Mouse (Mus musculus): Measurements from ENCODE around the gene Efcab14. TPM values are rescaled to one million over a fixed set of nuclear protein-coding genes. Genes with fewer than 3 reads are reported as not detected.

Efcab14 gene
- total RNA-seq, 1 experiment from 2014 or later: 49.6 TPM

Other genes with a start within 250 kb of the Efcab14 start
- not detected in 2 replicates for gene Cyp4a14, start 241.6 kb upstream of the Efcab14 start, total RNA-seq (2017)
- gene Cyp4a10, start 219.5 kb upstream of the Efcab14 start, total RNA-seq (2017): not detected in 2 replicates
- not detected in 2 replicates for gene Cyp4a31, start 174.1 kb upstream of the Efcab14 start, total RNA-seq (2017)
- gene Cyp4a32, start 136.8 kb upstream of the Efcab14 start, total RNA-seq (2017): not detected in 2 replicates
- gene Cyp4b1, start 90.0 kb upstream of the Efcab14 start, total RNA-seq (2017): not detected in 2 replicates
- 0.70 and 2.3 TPM in 2 replicates for gene Tex38, start 43.3 kb downstream of the Efcab14 start, total RNA-seq (2017)
- 9.1 and 9.6 TPM in 2 replicates for gene Atpaf1, start 47.1 kb downstream of the Efcab14 start, total RNA-seq (2017)
- 16.5 and 20.5 TPM in 2 replicates for gene Mob3c, start 90.3 kb downstream of the Efcab14 start, total RNA-seq (2017)
- 210 and 228 TPM in 2 replicates for gene Mknk1, start 101.5 kb downstream of the Efcab14 start, total RNA-seq (2017)
- gene Kncn, start 146.7 kb downstream of the Efcab14 start, total RNA-seq (2017): not detected in 2 replicates
- gene 6430628N08Rik, start 152.9 kb downstream of the Efcab14 start, total RNA-seq (2017): 0.25 TPM in 1 of 2 replicates, not detected in the other
- gene Dmbx1, start 202.2 kb downstream of the Efcab14 start, total RNA-seq (2017): not detected in 2 replicates

Measured in neutrophil, adult 5-6 weeks (primary cell).